Mouse (Mus musculus) lung, adult 2 months (tissue): ENCODE data around the gene Asb10.

Source experiments
- CTCF ChIP-seq: fragments of 200-500 bp; IDR thresholded peaks from 2 replicates; pipeline ENCODE4 v1.5.1; 2011; ENCODE audit warnings: mild to moderate bottlenecking, low read length, control low read depth; ENCODE audit not compliant: insufficient read depth
- POLR2A ChIP-seq: fragments of 200-500 bp; IDR thresholded peaks from 2 replicates; pipeline ENCODE4 v1.6.1; 2011; ENCODE audit warnings: low read depth, mild to moderate bottlenecking, control low read depth, low read length, borderline replicate concordance; ENCODE audit errors: extremely low read depth

DNA sequence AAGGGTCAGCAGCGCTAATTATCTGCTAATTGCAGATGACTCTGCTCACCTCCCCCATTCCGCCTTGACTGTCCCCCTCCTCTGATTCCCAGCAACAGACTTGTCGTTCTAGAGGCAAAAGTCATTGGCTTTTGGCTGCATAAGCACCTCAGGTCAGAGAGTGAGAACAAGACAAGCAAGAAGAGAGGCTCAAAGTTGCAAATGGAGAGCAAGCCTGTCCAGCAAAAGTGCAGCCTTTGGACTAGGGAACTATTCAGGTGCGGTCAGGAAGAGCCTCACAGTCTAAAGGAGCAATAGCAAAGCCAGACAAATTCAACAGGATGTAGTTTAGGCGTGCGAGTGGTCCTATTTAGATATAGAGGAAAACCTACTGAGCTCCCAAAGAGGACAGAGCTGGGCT, 13.0 kb downstream of the Asb10 start:
- TF ChIP-seq POLR2A (no peak), CTCF (no peak)
